Mouse (Mus musculus) G1E (cell line): ENCODE measurements at regions not wholly inside any gene's neighbourhood (a gene's known extent, or its start where the extent isn't known, plus 50 kb on each side); places are given as distances from the start of the nearest gene placed in this dataset.

Source experiments
- CTCF ChIP-seq: IDR thresholded peaks from 2 replicates; pipeline ENCODE4 v1.5.1; 2012; ENCODE audit warnings: low read depth, low read length, inconsistent platforms, mixed read lengths
- GATA1 ChIP-seq: IDR thresholded peaks from 2 replicates; pipeline ENCODE4 v1.6.1; 2012; ENCODE audit warnings: borderline replicate concordance, low read length, inconsistent platforms, mixed read lengths
- POLR2AphosphoS5 ChIP-seq: IDR thresholded peaks from 2 replicates; pipeline ENCODE4 v1.6.1; 2012; ENCODE audit warnings: low read depth, low read length, inconsistent platforms; ENCODE audit not compliant: insufficient replicate concordance
- TAL1 ChIP-seq: conservative IDR thresholded peaks from 2 replicates; pipeline ENCODE4 v1.6.1; 2012; ENCODE audit warnings: low read depth, low read length, inconsistent platforms, mixed read lengths

- TF ChIP-seq CTCF (no peak), TAL1 (no peak), GATA1 (no peak), POLR2AphosphoS5 (no peak)
These were observed 93.3 kb downstream of the 1810010D01Rik start for GRCm38 (mm10) chr7:145114660-145115059.
